In the genomic region with DNA sequence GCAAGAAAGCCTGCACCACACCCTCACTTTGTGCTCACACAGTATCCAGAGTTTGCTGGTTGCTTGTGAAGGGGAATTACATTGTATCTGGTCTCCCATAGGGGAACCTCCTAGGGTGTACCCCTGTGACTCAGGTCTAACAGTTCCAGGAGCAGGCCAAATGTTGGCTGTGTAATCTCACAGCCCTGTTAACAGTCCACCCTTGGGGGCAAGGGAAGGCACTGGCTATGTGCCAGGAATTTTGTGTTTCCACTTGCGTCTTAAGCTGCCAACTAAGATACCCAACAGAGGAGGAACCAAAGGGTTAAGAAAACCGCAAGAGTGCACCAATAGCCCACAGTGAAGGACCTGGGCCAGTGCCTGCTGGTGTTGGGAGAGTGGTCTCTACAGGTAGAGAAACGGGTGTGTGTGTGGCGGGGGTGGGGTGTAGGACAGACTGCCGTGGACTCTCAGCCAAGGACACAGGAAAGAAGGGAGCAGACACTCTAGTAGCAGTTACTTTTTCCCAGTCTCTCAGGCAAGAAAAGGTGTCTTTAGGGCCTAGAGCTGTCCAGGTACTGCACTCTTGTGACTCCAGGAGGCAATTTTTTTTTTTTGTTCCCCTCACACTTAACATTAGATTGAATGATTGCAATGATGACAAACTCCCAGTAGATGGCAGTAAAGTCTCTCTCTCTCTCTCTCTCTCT, we compare ENCODE assay signal across 9 mouse cellular contexts. TPM values are rescaled to one million over a fixed set of nuclear protein-coding genes. Genes with fewer than 3 reads are reported as not detected.
DNase-seq lines count a peak whose midpoint lies in the region; ATAC-seq lines count a peak whose summit lies in the region.
"Had no signal": no experiment of that assay in that cellular context is flagged by ENCODE, and none has a peak within 500 bp of the region (broad histone marks: within the 10 kb centered on the region; RNA-seq: fewer than 3 reads in every experiment).

No protein-coding gene starts in this region.

- ATAC-seq in common myeloid progenitor, adult 5-6 weeks (replicated peaks; ENCODE audit: low read depth, poor library complexity, severe bottlenecking) = peak; percentile 45; the same call in 1 of the 2 replicates
- no peak for ATAC-seq in activated CD4-positive, CD25-positive, alpha-beta regulatory T cell, adult 4 months

- peak; percentile 17 for DNase-seq in kidney, adult 9 months
- DNase-seq in kidney, postnatal 25 days = no peak
- DNase-seq in MEL-GATA-1-ER (ENCODE audit: extremely low read depth, low read depth) = peak; percentile 52
- peak; percentile 58 for DNase-seq in mesoderm, embryonic 11.5 days (ENCODE audit: low read depth, low spot score)
- no peak for DNase-seq in T-cell, adult 2 months (ENCODE audit: low spot score)
- DNase-seq: liver, embryonic 13.5 days had no signal

RNA-seq across cellular contexts. Expression of a gene that starts 10.1 kb away (rescaled TPM):
- not detected in 2 replicates for total RNA-seq in common myeloid progenitor, adult 5-6 weeks (2017)
- under 1 TPM in 1 of 2 experiments, not detected in 1; 0.60 TPM for polyA plus RNA-seq in activated CD4-positive, CD25-positive, alpha-beta regulatory T cell, adult 4 months (2017; shearing (Covaris generic))
- total RNA-seq: heart, adult 18-20 months had no signal
- polyA plus RNA-seq: liver, embryonic 13.5 days had no signal

RNA-seq across cellular contexts. Expression of a gene that starts 20.8 kb away (rescaled TPM):
- total RNA-seq in common myeloid progenitor, adult 5-6 weeks (2017) = not detected in 2 replicates
- polyA plus RNA-seq in activated CD4-positive, CD25-positive, alpha-beta regulatory T cell, adult 4 months (2017; shearing (Covaris generic)) = under 1 TPM in 1 of 2 experiments, not detected in 1; 0.40 TPM
- polyA plus RNA-seq: liver, embryonic 13.5 days had no signal

RNA-seq across cellular contexts. Expression of a gene that starts 53.5 kb away (rescaled TPM):
- total RNA-seq in common myeloid progenitor, adult 5-6 weeks (2017) = 23.8 and 33.9 TPM in 2 replicates
- 10 to 100 TPM; 19.8 to 20.1 TPM for polyA plus RNA-seq in activated CD4-positive, CD25-positive, alpha-beta regulatory T cell, adult 4 months (2017; shearing (Covaris generic))

Comparison
In these comparisons a context has a peak if more than half of its experiments do, and no peak if none do; other contexts are left out.
1. DNase-seq: peak in kidney, adult 9 months (single experiment), MEL-GATA-1-ER (single experiment) and mesoderm, embryonic 11.5 days (single experiment); none in kidney, postnatal 25 days (0 of 2) and T-cell, adult 2 months (single experiment).